Comparison of ENCODE assay signal across 8 mouse cellular contexts in the genomic region with DNA sequence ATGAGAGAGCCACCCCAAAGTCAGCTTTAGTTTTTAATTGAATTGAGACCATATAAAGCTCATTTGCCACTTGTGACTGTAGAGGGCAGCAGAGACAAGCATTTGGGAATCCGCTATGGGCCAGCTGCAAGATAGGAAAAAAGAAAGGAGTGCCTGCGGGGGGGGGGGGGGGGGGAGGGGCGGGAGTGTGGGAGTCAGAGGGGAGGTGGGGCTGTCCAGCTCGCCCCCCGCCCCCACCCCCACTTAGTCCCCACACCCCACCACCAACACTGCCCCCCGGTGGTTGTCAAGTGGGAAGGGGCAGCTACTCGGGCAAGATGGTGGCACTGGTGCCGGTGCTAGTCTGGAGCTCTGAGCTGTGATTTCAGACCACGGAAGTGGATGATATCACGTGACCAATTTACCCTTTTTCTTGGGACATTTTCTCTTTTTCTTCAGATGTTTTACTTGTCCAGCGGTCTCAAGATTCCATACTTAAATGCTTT. TPM values are rescaled to one million over a fixed set of nuclear protein-coding genes. Genes with fewer than 3 reads are reported as not detected.
DNase-seq lines count a peak whose midpoint lies in the region; ATAC-seq and TF ChIP-seq lines count a peak whose summit lies in the region.

No protein-coding gene starts in this region.

- H3K27me3 ChIP-seq in heart, embryonic 10.5 days (ENCODE audit: insufficient read depth, poor library complexity, severe bottlenecking), result no peaks in the 10 kb centered on the region
- H3K27me3 ChIP-seq in kidney, postnatal 0 days (ENCODE audit: insufficient read depth, low read length), result no peaks in the 10 kb centered on the region

- 0 out of 2 replicates have a peak overlapping the region, but pooled peaks have one; percentile 27 for H3K4me2 ChIP-seq in kidney, postnatal 0 days (ENCODE audit: low read length)

- H3K36me3 ChIP-seq in heart, embryonic 10.5 days, result peaks cover 24% of the 10 kb centered on the region
- H3K36me3 ChIP-seq in kidney, postnatal 0 days (ENCODE audit: insufficient read depth, low read length), result 0 out of 2 replicates have a peak, but pooled peaks cover 4% of the 10 kb centered on the region

- DNase-seq in cerebellum, adult 9-11 months, result peak; percentile 17
- DNase-seq in 416B (ENCODE audit: low read depth), result peak; percentile 77
- DNase-seq in adrenal gland, postnatal 25 days, result peak; percentile 38
- DNase-seq in heart, embryonic 10.5 days (ENCODE audit: low spot score), result no peak
- DNase-seq in kidney, postnatal 0 days (ENCODE audit: low spot score), result peak; percentile 86
- DNase-seq in lung, postnatal 25 days (ENCODE audit: low spot score), result peak; percentile 53
- DNase-seq in thymus, postnatal 36 days, result peak; percentile 31 to 44

- TF ChIP-seq CTCF in kidney, postnatal 0 days (IDR thresholded peaks at IDR 0.05; ENCODE audit: low read depth), result peak; percentile 73

- H3K4me3 ChIP-seq in heart, embryonic 10.5 days, result peak overlapping the region; percentile 35; the same call in 1 of the 2 replicates
- 0 out of 2 replicates have a peak overlapping the region, but pooled peaks have one; percentile 11 for H3K4me3 ChIP-seq in kidney, postnatal 0 days (replicated peaks; ENCODE audit: low read depth, low read length)

- ATAC-seq in cerebellum, adult (ENCODE audit: insufficient number of reproducible peaks, low FRiP score, low TSS enrichment), result no peak
- no peak for ATAC-seq in kidney, postnatal 0 days (replicated peaks; ENCODE audit: low FRiP score, low read depth)

- WGBS in heart, embryonic 10.5 days, result 51% methylated on average over 7 of the region's 11 CpGs
- 49% methylated on average over 7 of the region's 11 CpGs for WGBS in kidney, postnatal 0 days

- no peak overlapping the region for H3K27ac ChIP-seq in heart, embryonic 10.5 days
- no peak overlapping the region for H3K27ac ChIP-seq in kidney, postnatal 0 days

- no peaks in the 10 kb centered on the region for H3K9me3 ChIP-seq in heart, embryonic 10.5 days
- H3K9me3 ChIP-seq in kidney, postnatal 0 days (replicated peaks; ENCODE audit: low read length), result no peaks in the 10 kb centered on the region

- H3K4me1 ChIP-seq in heart, embryonic 10.5 days, result no peaks in the 10 kb centered on the region
- H3K4me1 ChIP-seq in kidney, postnatal 0 days (replicated peaks; ENCODE audit: insufficient read depth, low read length), result no peaks in the 10 kb centered on the region

- no peak overlapping the region for H3K9ac ChIP-seq in kidney, postnatal 0 days (ENCODE audit: low read depth, low read length)

RNA-seq across cellular contexts. Expression of gene Pif1, which starts 11.8 kb away (rescaled TPM):
- 1.1 and 1.6 TPM in 2 replicates for total RNA-seq in adrenal gland, postnatal 25 days (2021)
- polyA plus RNA-seq in heart, embryonic 10.5 days (2016; fragmentation: Nextera tagmentation; extraction: Ambion mirVana), result 16.7 and 17.7 TPM in 2 replicates
- polyA plus RNA-seq in kidney, postnatal 0 days (2015; fragmentation: Nextera tagmentation; extraction: Ambion mirVana), result 3.5 and 4.8 TPM in 2 replicates

RNA-seq across cellular contexts. Expression of gene Plekho2, which starts 19.0 kb away (rescaled TPM):
- total RNA-seq in adrenal gland, postnatal 25 days (2021), result 58.2 and 64.5 TPM in 2 replicates
- 12.8 and 14.2 TPM in 2 replicates for polyA plus RNA-seq in heart, embryonic 10.5 days (2016; fragmentation: Nextera tagmentation; extraction: Ambion mirVana)
- polyA plus RNA-seq in kidney, postnatal 0 days (2015; fragmentation: Nextera tagmentation; extraction: Ambion mirVana), result 13.4 and 14.6 TPM in 2 replicates

RNA-seq across cellular contexts. Expression of gene Rbpms2, which starts 30.6 kb away (rescaled TPM):
- total RNA-seq in adrenal gland, postnatal 25 days (2021), result 51.5 and 63.3 TPM in 2 replicates
- 117 and 179 TPM in 2 replicates for polyA plus RNA-seq in heart, embryonic 10.5 days (2016; fragmentation: Nextera tagmentation; extraction: Ambion mirVana)
- polyA plus RNA-seq in kidney, postnatal 0 days (2015; fragmentation: Nextera tagmentation; extraction: Ambion mirVana), result 38.6 and 39.2 TPM in 2 replicates
